Comparison of ENCODE assay signal across 9 mouse cellular contexts in the genomic region with DNA sequence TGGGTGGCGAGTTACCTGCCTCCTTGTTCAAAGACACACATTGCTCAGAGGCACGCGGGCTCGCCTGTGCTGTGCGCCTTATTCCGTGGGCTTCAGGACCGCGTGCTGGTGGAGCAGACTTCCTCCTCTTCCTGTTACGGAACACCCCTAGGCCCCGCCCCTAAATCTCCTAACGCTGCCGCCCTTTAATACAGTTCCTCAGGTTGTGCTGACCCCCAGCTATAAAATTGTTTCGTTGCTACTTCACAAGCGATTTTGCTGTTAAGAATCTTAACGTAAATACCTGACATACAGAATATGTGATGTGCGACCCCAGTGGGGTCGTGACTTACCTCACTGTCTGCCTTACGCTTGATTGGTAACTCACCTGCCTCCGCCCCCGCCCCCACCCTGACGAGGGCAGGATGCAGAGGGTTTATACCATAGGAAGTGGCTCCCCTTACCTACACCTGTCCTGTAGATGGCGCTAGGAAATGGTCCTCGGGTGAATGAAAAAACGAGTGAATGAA. TPM values are rescaled to one million over a fixed set of nuclear protein-coding genes. Genes with fewer than 3 reads are reported as not detected.
DNase-seq lines count a peak whose midpoint lies in the region; ATAC-seq and TF ChIP-seq lines count a peak whose summit lies in the region.
"Had no signal": no experiment of that assay in that cellular context is flagged by ENCODE, and none has a peak within 500 bp of the region (broad histone marks: within the 10 kb centered on the region; RNA-seq: fewer than 3 reads in every experiment).

No protein-coding gene starts in this region.

- H3K4me2 ChIP-seq in embryonic facial prominence, embryonic 13.5 days: peak overlapping the region; percentile 61
- H3K4me2 ChIP-seq in kidney, embryonic 14.5 days (replicated peaks; ENCODE audit: low read depth, low read length): peak overlapping the region; percentile 41

- H3K27me3 ChIP-seq in E14TG2a.4 (ENCODE audit: insufficient read depth, low read length): peaks cover 2% of the 10 kb centered on the region; the same call in 1 of the 2 replicates
- no peaks in the 10 kb centered on the region; the same call in 1 of the 2 replicates for H3K27me3 ChIP-seq in embryonic facial prominence, embryonic 13.5 days
- no peaks in the 10 kb centered on the region for H3K27me3 ChIP-seq in kidney, embryonic 14.5 days (ENCODE audit: control insufficient read depth, insufficient read depth, low read length)
- H3K27me3 ChIP-seq: Patski had no signal

- H3K4me3 ChIP-seq in E14TG2a.4 (replicated peaks; ENCODE audit: low read length): peak overlapping the region; percentile 71
- peak overlapping the region; percentile 33 for H3K4me3 ChIP-seq in embryonic facial prominence, embryonic 13.5 days
- H3K4me3 ChIP-seq in kidney, embryonic 14.5 days (ENCODE audit: low read length): peak overlapping the region; percentile 22

- ATAC-seq in embryonic facial prominence, embryonic 13.5 days (ENCODE audit: insufficient number of reproducible peaks, insufficient read depth, low FRiP score, low TSS enrichment, low read depth): no peak
- peak; percentile 84 for ATAC-seq in kidney, embryonic 14.5 days (ENCODE audit: low FRiP score, low TSS enrichment)
- ATAC-seq: Patski had no signal

- DNase-seq in cerebellum, postnatal 25 days: peak; percentile 46 to 66
- DNase-seq in cerebellum, adult 9-10 months: no peak
- DNase-seq in lung, postnatal 25 days (ENCODE audit: low spot score): peak; percentile 16
- peak; percentile 55 for DNase-seq in yolk sac, embryonic 10.5 days (ENCODE audit: low spot score)
- no peak for DNase-seq in right cerebral cortex, postnatal 25 days

- 3% methylated on average over 24 of the region's 24 CpGs for WGBS in embryonic facial prominence, embryonic 13.5 days
- WGBS in kidney, embryonic 14.5 days: 3% methylated on average over 24 of the region's 24 CpGs

- no peaks in the 10 kb centered on the region for H3K36me3 ChIP-seq in E14TG2a.4 (ENCODE audit: insufficient read depth, low read length)
- H3K36me3 ChIP-seq in embryonic facial prominence, embryonic 13.5 days: no peaks in the 10 kb centered on the region
- no peaks in the 10 kb centered on the region for H3K36me3 ChIP-seq in kidney, embryonic 14.5 days (ENCODE audit: control insufficient read depth, insufficient read depth, low read length)

- peak; percentile 40; the same call in 1 of the 2 replicates for TF ChIP-seq CTCF in E14TG2a.4 (conservative IDR thresholded peaks at IDR 0.05; ENCODE audit: low read length)

- peak overlapping the region; percentile 57; the same call in 1 of the 2 replicates for H3K9ac ChIP-seq in embryonic facial prominence, embryonic 13.5 days
- peak overlapping the region; percentile 18; the same call in 1 of the 2 replicates for H3K9ac ChIP-seq in kidney, embryonic 14.5 days (ENCODE audit: low read depth, low read length)

- H3K9me3 ChIP-seq in E14TG2a.4 (ENCODE audit: low read length): no peaks in the 10 kb centered on the region
- no peaks in the 10 kb centered on the region for H3K9me3 ChIP-seq in embryonic facial prominence, embryonic 13.5 days
- H3K9me3 ChIP-seq in kidney, embryonic 14.5 days (ENCODE audit: control insufficient read depth, low read length): no peaks in the 10 kb centered on the region

- peaks cover 36% of the 10 kb centered on the region for H3K4me1 ChIP-seq in E14TG2a.4 (replicated peaks; ENCODE audit: low read depth, low read length)
- H3K4me1 ChIP-seq in embryonic facial prominence, embryonic 13.5 days: peaks cover 10% of the 10 kb centered on the region
- H3K4me1 ChIP-seq in kidney, embryonic 14.5 days (ENCODE audit: control insufficient read depth, insufficient read depth, low read length): no peaks in the 10 kb centered on the region

- H3K27ac ChIP-seq in embryonic facial prominence, embryonic 13.5 days: no peak overlapping the region
- no peak overlapping the region for H3K27ac ChIP-seq in kidney, embryonic 14.5 days (ENCODE audit: low read depth, low read length)

RNA-seq across cellular contexts. Expression of gene Scn8a, which starts 45.1 kb away (rescaled TPM):
- 8.2 and 8.6 TPM in 2 replicates for polyA plus RNA-seq in embryonic facial prominence, embryonic 13.5 days (2015; fragmentation: Nextera tagmentation; extraction: Ambion mirVana)
- polyA plus RNA-seq in kidney, embryonic 14.5 days (2014; fragmentation: Nextera tagmentation; extraction: Ambion mirVana): 15.1 and 18.4 TPM in 2 replicates

Comparison
In these comparisons a context has a peak if more than half of its experiments do, and no peak if none do; other contexts are left out.
1. DNase-seq: peak in cerebellum, postnatal 25 days (2 of 2), lung, postnatal 25 days (single experiment) and yolk sac, embryonic 10.5 days (single experiment); none in cerebellum, adult 9-10 months (single experiment) and right cerebral cortex, postnatal 25 days (single experiment).
2. Peak in every context shown above with its lines, with median percentiles within 50 percentile points of each other: H3K4me3 ChIP-seq.